Mouse (Mus musculus): ENCODE measurements around the gene Tmem206.

DNA sequence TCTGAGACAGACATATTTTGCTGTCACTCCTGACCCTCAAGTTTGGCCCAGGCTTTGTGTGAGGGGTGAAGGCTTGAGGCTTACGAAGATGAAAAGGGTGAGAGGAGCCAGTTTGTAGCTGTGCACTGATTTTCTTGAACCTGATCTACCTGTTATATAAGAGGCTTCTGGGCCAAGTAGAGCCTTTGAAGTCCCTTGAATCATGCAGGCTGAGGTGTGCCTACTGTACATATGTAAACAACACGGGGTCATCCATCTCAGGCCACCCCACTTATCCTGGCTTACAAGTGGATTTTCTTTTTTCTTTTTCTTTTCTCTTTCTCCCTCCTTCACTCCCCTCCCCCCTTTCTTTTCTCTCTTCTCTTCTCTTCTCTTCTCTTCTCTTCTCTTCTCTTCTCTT, 22.9 kb downstream of the Tmem206 start:
- no peak for TF ChIP-seq CTCF (IDR thresholded peaks at IDR 0.05; ENCODE audit: insufficient read depth, low read depth, low read length)
- TF ChIP-seq POLR2A (IDR thresholded peaks at IDR 0.05; ENCODE audit: insufficient read depth, low read depth, low read length) = no peak

Data from olfactory bulb, adult 2 months (tissue).